Mouse (Mus musculus): Measurements from ENCODE around the gene Rmdn3. TPM values are rescaled to one million over a fixed set of nuclear protein-coding genes. Genes with fewer than 3 reads are reported as not detected.

The Rmdn3 gene
- polyA plus RNA-seq, 1 experiment from 2014 or later = 46.7 TPM

Other genes with a start within 250 kb of the Rmdn3 start
- gene Chst14, start 230.5 kb downstream of the Rmdn3 start, polyA plus RNA-seq (2014; fragmentation: Nextera tagmentation; extraction: Ambion mirVana) = 17.3 and 19.2 TPM in 2 replicates
- 25.0 and 25.6 TPM in 2 replicates for gene Ccdc32, start 127.6 kb downstream of the Rmdn3 start, polyA plus RNA-seq (2014; fragmentation: Nextera tagmentation; extraction: Ambion mirVana)
- gene Rpusd2, start 122.2 kb downstream of the Rmdn3 start, polyA plus RNA-seq (2014; fragmentation: Nextera tagmentation; extraction: Ambion mirVana) = 7.4 and 7.9 TPM in 2 replicates
- gene Knl1, start 109.9 kb downstream of the Rmdn3 start, polyA plus RNA-seq (2014; fragmentation: Nextera tagmentation; extraction: Ambion mirVana) = 45.5 and 46.4 TPM in 2 replicates
- gene Rad51, start 44.2 kb downstream of the Rmdn3 start, polyA plus RNA-seq (2014; fragmentation: Nextera tagmentation; extraction: Ambion mirVana) = 74.6 and 76.9 TPM in 2 replicates
- 1.5 and 2.5 TPM in 2 replicates for gene Gchfr, start 10.7 kb upstream of the Rmdn3 start, polyA plus RNA-seq (2014; fragmentation: Nextera tagmentation; extraction: Ambion mirVana)
- 0.15 and 0.20 TPM in 2 replicates for gene Gm14137, start 17.5 kb upstream of the Rmdn3 start, polyA plus RNA-seq (2014; fragmentation: Nextera tagmentation; extraction: Ambion mirVana)
- 44.2 and 48.9 TPM in 2 replicates for gene Zfyve19, start 51.6 kb upstream of the Rmdn3 start, polyA plus RNA-seq (2014; fragmentation: Nextera tagmentation; extraction: Ambion mirVana)
- gene Dnajc17, start 51.8 kb upstream of the Rmdn3 start, polyA plus RNA-seq (2014; fragmentation: Nextera tagmentation; extraction: Ambion mirVana) = 22.5 and 25.6 TPM in 2 replicates
- 0.21 TPM in 1 of 2 replicates, not detected in the other for gene Ppp1r14d, start 72.9 kb upstream of the Rmdn3 start, polyA plus RNA-seq (2014; fragmentation: Nextera tagmentation; extraction: Ambion mirVana)
- gene Spint1, start 80.3 kb upstream of the Rmdn3 start, polyA plus RNA-seq (2014; fragmentation: Nextera tagmentation; extraction: Ambion mirVana) = 1.1 and 1.2 TPM in 2 replicates
- gene Rhov, start 114.2 kb upstream of the Rmdn3 start, polyA plus RNA-seq (2014; fragmentation: Nextera tagmentation; extraction: Ambion mirVana) = 1.3 and 2.6 TPM in 2 replicates
- 9.8 and 10.0 TPM in 2 replicates for gene Vps18, start 131.7 kb upstream of the Rmdn3 start, polyA plus RNA-seq (2014; fragmentation: Nextera tagmentation; extraction: Ambion mirVana)
- gene Dll4, start 168.8 kb upstream of the Rmdn3 start, polyA plus RNA-seq (2014; fragmentation: Nextera tagmentation; extraction: Ambion mirVana) = 3.1 and 4.0 TPM in 2 replicates
- gene Chac1, start 194.2 kb upstream of the Rmdn3 start, polyA plus RNA-seq (2014; fragmentation: Nextera tagmentation; extraction: Ambion mirVana) = 0.32 and 0.37 TPM in 2 replicates